Mouse (Mus musculus) frontal cortex, adult 2 months (tissue): ENCODE measurements around the gene Fam216a. TPM values are rescaled to one million over a fixed set of nuclear protein-coding genes. Genes with fewer than 3 reads are reported as not detected.
"Not testable (repeated sequence)": the region's sequence is repeated elsewhere in the genome, so short reads cannot be mapped to it uniquely, and the experiment has no call there.

Source experiments
- DNase-seq, 2 experiments: peaks; one replicate each; pipeline ENCODE4 v3.0.0; 2022; ENCODE audit warnings: low spot score in 1 of 2; ENCODE audit errors: extremely low spot score in 1 of 2
- polyA plus RNA-seq: library from polyadenylated mRNA; depleted of rRNA; stranded (reverse); fragments of >200 nt; gene quantifications from 2 replicates; pipeline ENCODE4 v1.2.3, GENCODE M21; 2012; rRNA removed

Fam216a gene
- polyA plus RNA-seq = 102 TPM in 2 replicates

DNA sequence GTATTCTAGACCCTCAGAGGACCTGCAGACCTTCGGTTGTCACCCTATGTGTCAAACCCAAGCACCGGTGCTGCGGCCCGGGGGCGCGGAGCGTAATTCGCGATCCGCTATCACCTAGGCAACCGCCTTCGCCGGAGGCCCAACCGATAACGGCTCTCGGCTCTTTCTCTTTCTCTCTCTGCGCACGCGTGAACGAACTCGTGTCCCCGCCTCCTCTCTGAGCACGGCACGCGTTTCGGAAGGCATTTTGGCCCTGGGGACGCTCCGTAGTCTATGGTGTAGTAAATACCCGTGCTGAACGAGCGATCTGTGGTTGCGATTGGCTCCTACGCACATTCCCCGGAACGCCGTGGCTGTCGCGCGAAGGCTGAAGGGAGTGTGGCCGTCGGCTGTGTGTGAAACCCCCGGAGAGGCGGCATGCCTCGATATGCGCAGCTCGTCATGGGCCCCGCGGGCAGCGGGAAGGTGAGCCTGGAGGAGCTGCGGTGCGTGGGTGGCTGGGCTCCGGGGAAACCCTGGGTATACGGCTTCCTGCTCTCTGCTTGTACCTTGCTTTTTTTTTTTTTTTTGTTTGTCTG lies at the start of gene Fam216a:
Gene Fam216a (minus strand): TSS at position 173 of the 578 bp plus-strand sequence.
- DNase-seq = peak; percentile 98 to 100

GRCm38 (mm10) chr5:122421271-122422068 lies 49.3 kb upstream of the Fam216a start, which contains the start of gene Anapc7:
Gene Anapc7 (plus strand): TSS chr5:122421693.
- DNase-seq = no peak

GRCm38 (mm10) chr5:122420676-122421075 lies 48.5 kb upstream of the Fam216a start:
- DNase-seq = not testable (repeated sequence)

DNA sequence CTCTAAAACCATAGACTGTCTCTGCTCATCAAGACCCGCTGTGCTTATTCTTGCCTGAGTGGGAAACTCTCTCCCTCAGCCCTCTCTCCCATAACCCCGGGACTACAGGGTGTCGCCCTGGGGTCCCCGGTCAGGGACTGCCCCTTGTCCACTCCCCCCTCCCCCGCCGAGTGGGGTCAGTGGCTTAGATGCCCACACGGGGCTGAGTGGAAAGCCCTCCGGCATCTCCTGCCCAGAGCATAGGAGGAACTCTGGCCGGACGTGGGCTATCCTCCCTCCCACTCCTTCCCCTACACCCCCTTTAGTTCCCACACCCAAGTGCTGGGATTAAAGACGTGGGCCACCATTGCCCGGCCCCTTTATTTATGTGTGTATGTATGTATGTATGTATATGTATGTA lies 43.3 kb upstream of the Fam216a start:
- no peak for DNase-seq

DNA sequence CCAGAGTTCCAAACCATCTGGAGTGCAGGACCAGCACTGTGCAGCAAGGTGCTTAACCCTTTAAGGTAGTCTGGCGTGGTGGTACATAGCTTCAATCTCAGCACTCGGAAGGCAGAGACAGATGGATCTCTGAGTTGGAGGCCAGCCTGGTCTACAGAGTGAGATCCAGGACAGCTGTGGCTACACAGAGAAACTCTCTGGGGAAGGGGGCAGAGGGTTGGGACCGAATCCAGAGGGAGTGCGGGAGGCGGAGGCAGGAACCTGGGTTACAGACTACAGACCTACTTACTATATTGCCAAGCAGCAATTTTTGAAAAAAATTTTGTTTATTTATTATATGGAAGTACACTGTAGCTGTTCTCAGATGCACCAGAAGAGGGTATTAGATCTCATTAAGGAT lies 42.2 kb upstream of the Fam216a start:
- DNase-seq = no peak

DNA sequence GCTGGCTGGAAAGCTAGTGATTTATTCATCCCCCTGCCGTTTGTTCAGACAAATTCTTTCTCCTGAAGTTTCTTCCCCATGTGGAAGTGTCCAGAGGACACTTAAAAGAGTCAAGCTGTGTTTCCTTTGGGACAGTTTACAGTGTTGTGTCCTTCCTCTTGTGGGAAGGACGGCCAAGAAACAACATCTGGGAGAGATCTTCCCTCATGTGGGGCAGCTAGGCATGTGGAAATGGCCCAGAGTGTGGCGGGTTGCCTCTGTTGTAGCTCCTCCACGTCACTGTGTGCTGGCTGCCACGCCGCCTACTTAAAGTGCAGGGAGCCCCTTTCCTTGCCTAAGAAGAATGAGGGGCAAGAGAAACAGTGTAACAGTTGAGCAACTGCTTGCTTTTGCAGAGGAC lies 40.7 kb upstream of the Fam216a start:
- no peak for DNase-seq

GRCm38 (mm10) chr5:122411892-122412291 lies 39.7 kb upstream of the Fam216a start:
- no peak for DNase-seq

GRCm38 (mm10) chr5:122409692-122410645 lies 37.8 kb upstream of the Fam216a start:
- no peak for DNase-seq

DNA sequence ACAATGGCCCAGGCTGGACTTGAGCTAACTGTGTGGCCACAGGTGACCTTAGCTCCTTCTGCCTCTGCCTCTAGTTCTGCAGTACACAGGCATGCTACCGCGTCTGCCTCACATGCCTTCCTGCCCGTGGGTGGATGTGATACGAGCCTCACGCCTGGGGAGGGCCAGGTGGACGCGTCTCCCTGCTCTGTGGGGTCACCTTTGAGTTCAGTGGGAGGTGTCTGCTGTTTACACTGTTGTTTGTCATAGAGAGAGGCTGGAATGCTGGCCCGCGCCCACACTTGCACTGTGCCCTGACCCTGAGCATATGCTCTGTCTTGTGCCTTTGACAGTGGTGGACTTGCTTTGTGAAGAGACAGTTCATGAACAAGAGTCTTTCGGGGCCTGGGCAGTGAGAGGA lies 33.4 kb upstream of the Fam216a start:
- DNase-seq = no peak

- no peak for DNase-seq
Observed at GRCm38 (mm10) chr5:122403362-122403761, 31.2 kb upstream of the Fam216a start.

DNA sequence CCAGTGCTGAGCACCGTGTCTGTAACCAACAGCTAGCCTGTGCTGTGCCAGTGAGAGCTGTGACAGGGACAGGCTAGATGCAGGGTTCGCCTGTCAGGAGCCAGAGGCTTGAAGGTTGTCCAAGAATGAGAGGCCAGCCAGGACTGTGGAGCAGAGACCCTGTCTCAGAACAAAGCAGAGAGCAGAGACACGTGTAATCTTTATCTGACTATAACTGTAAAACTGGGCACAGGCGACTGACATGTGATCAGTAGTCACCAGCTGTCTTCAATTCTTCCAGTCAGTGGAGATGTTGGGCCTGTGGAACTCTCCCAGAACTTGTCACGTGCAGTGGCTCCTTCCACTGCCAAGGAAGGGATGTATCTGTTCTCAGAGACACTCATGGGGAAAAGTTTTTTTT lies 30.6 kb upstream of the Fam216a start:
- peak; percentile 62 to 68 for DNase-seq

GRCm38 (mm10) chr5:122402160-122402559 lies 30.0 kb upstream of the Fam216a start:
- no peak for DNase-seq

- peak in 1 of 2 experiments; percentile 85 for DNase-seq
Observed at GRCm38 (mm10) chr5:122401303-122401640, 29.1 kb upstream of the Fam216a start.

GRCm38 (mm10) chr5:122400628-122401302 lies 28.6 kb upstream of the Fam216a start:
- DNase-seq = peak in 1 of 2 experiments; percentile 67

DNA sequence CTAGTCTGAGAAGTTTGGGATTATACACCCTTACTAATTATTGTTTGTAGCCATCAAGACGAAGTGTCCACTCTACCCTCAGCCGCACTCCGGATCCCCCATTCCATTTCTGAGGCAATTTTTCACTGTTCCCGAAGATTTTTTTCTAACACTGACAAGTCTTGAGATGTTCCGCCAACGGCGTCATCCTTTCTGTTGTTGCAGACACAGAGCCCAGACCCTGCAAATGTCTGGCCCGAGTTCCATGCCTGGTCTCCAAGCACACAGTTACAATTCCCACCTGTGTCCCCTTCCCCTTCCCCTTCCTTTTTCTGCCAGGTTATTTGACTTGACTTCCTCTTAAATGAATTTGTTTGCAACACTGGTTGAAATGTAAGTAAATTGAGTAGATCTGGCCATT lies 27.7 kb upstream of the Fam216a start:
- DNase-seq = no peak

- DNase-seq = no peak
Observed at GRCm38 (mm10) chr5:122397495-122397894, 25.3 kb upstream of the Fam216a start.

- DNase-seq = no peak
Observed at GRCm38 (mm10) chr5:122396791-122397190, 24.6 kb upstream of the Fam216a start.

DNA sequence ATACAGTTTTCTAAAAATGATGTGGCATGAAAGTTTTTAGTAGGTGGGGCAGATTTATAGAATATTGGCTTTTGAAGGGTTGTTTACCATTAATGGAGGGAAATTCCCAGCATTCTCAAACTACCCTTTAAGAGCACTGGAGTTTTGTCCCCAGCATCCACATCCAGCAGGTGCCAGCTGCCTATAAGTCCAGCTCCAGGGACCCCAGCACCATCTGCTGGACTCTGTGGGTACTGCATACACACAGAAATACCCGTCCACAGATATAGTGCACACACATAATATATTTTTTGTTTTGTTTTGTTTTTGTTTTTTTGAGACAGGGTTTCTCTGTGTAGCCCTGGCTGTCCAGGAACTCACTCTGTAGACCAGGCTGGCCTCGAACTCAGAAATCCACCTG lies 21.7 kb upstream of the Fam216a start:
- peak in 1 of 2 experiments; percentile 81 for DNase-seq

DNA sequence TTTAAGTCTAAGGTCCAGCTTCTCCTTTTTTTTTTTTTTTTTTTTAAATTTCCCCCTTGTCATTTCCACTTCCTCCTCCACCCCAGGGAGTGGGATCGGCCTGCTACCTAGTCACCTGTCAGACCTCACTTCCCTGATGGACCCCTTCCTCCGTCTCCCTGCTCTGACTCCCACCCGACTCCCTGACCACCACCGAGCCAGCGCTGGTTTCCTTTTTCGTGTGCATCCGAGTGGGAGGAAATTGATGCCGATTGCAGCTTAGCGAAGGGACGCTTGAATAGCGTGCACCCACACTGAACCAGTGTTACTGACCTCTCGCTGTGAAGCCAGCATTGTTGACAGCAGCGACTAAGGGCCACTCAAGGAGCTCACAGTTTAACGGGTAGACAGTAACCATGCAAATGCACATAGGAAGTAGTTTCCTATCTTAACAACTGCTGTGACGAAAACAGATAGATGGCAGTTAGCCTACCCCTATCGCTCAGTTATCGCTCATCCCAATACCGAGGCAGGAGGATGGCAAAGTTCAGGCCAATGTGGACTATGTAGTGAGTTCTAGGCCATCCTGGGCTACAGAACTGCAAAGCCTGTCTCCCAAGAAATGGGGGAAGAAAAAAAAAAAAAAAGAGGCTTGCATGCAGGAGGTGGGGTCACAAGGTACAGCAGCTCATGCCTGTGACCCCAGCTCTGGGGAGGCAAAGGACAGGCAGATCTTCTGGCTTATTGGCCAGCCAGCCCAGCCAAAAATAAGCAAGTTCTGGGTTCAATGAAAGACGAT lies 20.3 kb upstream of the Fam216a start:
- DNase-seq = no peak

- DNase-seq = peak; percentile 69 to 95
Observed at GRCm38 (mm10) chr5:122391786-122392180, 19.6 kb upstream of the Fam216a start, which contains the start of gene Arpc3. Gene Arpc3 (plus strand): TSS chr5:122391878.
